Mouse (Mus musculus): Measurements from ENCODE around the gene Sec62. TPM values are rescaled to one million over a fixed set of nuclear protein-coding genes. Genes with fewer than 3 reads are reported as not detected.
"Not testable (repeated sequence)": the region's sequence is repeated elsewhere in the genome, so short reads cannot be mapped to it uniquely, and the experiment has no call there.

Sec62 gene
- polyA plus RNA-seq, 1 experiment from 2014 or later, result 96.0 TPM

- Histone ChIP-seq H3K36me3 (no peaks in the 10 kb centered on the region), H3K9ac (replicated peaks) (no peak overlapping the region), H3K9me3 (replicated peaks) (no peaks in the 10 kb centered on the region), H3K27me3 (replicated peaks) (no peaks in the 10 kb centered on the region), H3K4me2 (no peak overlapping the region), H3K27ac (replicated peaks) (no peak overlapping the region), H3K4me3 (replicated peaks) (no peak overlapping the region), H3K4me1 (no peaks in the 10 kb centered on the region)
- 53% methylated on average over 1 of the region's 1 CpGs for WGBS
- ATAC-seq (ENCODE audit: low FRiP score), result no peak
Measured at GRCm38 (mm10) chr3:30847413-30847812, 54.7 kb downstream of the Sec62 start.

DNA sequence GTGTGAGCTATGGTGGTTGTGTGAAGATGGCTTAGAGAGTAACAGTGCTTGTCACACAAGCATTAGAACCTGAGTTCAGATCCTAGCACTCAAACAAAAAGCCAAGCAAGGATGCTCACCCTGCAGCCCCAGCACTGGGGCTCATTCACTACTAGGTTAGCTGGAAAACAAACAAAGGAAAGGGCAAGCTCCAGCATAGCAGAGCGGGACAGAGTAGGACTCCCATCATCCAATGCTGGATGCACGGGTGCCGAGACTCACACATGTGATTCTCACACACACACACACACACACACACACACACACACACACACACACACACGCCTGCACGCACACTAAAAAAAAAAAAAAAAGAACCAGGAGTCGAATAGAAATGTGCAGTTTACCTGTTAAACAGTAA, 58.7 kb downstream of the Sec62 start:
- H3K27me3 ChIP-seq (replicated peaks), result peaks cover 10% of the 10 kb centered on the region; the same call in 1 of the 2 replicates
- H3K9me3 ChIP-seq (replicated peaks), result no peaks in the 10 kb centered on the region
- WGBS, result 79% methylated on average over 5 of the region's 6 CpGs
- peaks cover 8% of the 10 kb centered on the region for H3K4me1 ChIP-seq
- H3K36me3 ChIP-seq, result no peaks in the 10 kb centered on the region
- H3K27ac ChIP-seq (replicated peaks), result no peak overlapping the region
- H3K4me2 ChIP-seq, result no peak overlapping the region
- no peak overlapping the region for H3K9ac ChIP-seq (replicated peaks)
- no peak overlapping the region for H3K4me3 ChIP-seq (replicated peaks)
- ATAC-seq (ENCODE audit: low FRiP score), result no peak

- H3K9me3 ChIP-seq (replicated peaks), result no peaks in the 10 kb centered on the region
- H3K9ac ChIP-seq (replicated peaks), result no peak overlapping the region
- H3K4me3 ChIP-seq (replicated peaks), result no peak overlapping the region
- 95% methylated on average over 5 of the region's 5 CpGs for WGBS
- ATAC-seq (ENCODE audit: low FRiP score), result no peak
- H3K4me2 ChIP-seq, result no peak overlapping the region
- H3K27me3 ChIP-seq (replicated peaks), result peaks cover 16% of the 10 kb centered on the region; the same call in 1 of the 2 replicates
- H3K4me1 ChIP-seq, result peaks cover 8% of the 10 kb centered on the region
- H3K36me3 ChIP-seq, result no peaks in the 10 kb centered on the region
- H3K27ac ChIP-seq (replicated peaks), result no peak overlapping the region
Measured at GRCm38 (mm10) chr3:30853596-30853995, 60.9 kb downstream of the Sec62 start.

GRCm38 (mm10) chr3:30855604-30856458, 63.2 kb downstream of the Sec62 start, which contains the start of gene Gpr160:
TSS of gene Gpr160 (plus strand) at chr3:30855950.
- H3K27me3 ChIP-seq (replicated peaks), result peaks cover 16% of the 10 kb centered on the region; the same call in 1 of the 2 replicates
- under 1% methylated on average over 75 of the region's 75 CpGs for WGBS
- H3K4me2 ChIP-seq, result peak within 1 kb of the TSS; percentile 99
- peak within 1 kb of the TSS; percentile 59 for H3K4me3 ChIP-seq (replicated peaks)
- H3K4me1 ChIP-seq, result peaks cover 8% of the 10 kb centered on the region
- no peaks in the 10 kb centered on the region for H3K9me3 ChIP-seq (replicated peaks)
- no peak within 1 kb of the TSS for H3K27ac ChIP-seq (replicated peaks)
- no peaks in the 10 kb centered on the region for H3K36me3 ChIP-seq
- ATAC-seq (ENCODE audit: low FRiP score), result peak; percentile 88
- H3K9ac ChIP-seq (replicated peaks), result peak within 1 kb of the TSS; percentile 58

- 94% methylated on average over 8 of the region's 8 CpGs for WGBS
- H3K4me2 ChIP-seq; H3K4me3 ChIP-seq (replicated peaks); H3K9me3 ChIP-seq (replicated peaks); H3K27ac ChIP-seq (replicated peaks); H3K9ac ChIP-seq (replicated peaks); H3K4me1 ChIP-seq; ATAC-seq (ENCODE audit: low FRiP score); H3K36me3 ChIP-seq: not testable (repeated sequence)
- H3K27me3 ChIP-seq (replicated peaks), result peaks cover 16% of the 10 kb centered on the region; the same call in 1 of the 2 replicates
Measured at GRCm38 (mm10) chr3:30859599-30859998, 66.9 kb downstream of the Sec62 start.

DNA sequence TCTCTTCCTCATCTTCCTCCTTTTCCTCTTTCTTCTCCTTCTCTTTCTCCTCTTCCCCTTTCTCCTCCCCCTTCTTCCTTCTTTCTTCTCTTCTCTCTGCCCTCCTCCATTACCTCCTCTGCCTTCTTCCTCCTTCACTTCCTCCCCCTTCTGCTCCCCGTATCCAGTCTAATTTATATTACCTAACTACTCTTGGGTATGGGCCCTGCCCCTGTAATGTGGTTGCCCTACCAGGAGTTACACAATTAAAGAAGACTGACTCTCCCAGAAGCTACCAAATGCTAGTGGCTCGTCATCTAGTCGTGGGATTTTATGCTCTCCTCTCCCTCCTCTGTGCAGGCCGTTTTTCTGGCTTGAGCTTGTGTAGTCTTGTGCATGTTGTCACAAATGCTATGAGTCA, 68.0 kb downstream of the Sec62 start:
- no peak overlapping the region for H3K4me2 ChIP-seq
- H3K4me1 ChIP-seq, result peaks cover 6% of the 10 kb centered on the region

DNA sequence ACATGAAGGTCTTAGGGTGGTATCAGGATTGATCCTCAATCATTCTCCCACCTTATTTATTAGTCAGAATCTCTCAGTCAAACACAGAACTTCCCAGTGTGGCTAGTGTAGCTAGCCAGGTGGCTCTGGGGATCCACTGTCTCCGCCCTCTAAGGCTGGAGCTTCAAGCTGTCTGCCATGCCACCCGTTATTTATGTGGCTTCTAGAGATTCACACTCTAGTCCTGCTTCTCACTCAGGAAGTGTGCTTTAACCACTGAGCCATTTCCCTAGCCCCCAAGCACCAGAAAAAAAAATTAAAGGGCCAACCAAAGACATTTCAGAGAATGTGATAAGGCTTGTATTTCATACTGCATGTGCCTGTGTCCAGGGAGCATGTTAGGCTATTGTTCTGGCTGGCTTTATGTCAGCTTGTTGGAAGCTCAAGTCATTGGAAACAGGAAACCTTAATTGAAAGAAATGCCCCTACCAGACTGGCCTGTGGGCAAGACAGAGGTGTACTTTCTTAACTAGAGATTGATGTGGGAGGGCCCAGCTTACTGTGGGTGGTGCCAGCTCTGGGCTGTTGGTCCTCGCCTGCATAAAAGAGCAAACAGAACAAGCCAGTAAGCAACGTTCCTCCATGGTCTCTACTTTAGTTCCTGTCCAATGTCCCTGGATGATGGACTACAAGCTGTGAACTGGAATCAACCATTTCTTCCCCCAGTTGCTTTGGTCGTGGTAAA, 71.2 kb downstream of the Sec62 start:
- H3K4me3 ChIP-seq (replicated peaks), result no peak overlapping the region
- ATAC-seq (ENCODE audit: low FRiP score), result no peak
- 75% methylated on average over 5 of the region's 5 CpGs for WGBS
- H3K36me3 ChIP-seq, result no peaks in the 10 kb centered on the region
- H3K27ac ChIP-seq (replicated peaks), result no peak overlapping the region
- no peaks in the 10 kb centered on the region for H3K9me3 ChIP-seq (replicated peaks)
- no peaks in the 10 kb centered on the region for H3K27me3 ChIP-seq (replicated peaks)
- no peaks in the 10 kb centered on the region for H3K4me1 ChIP-seq
- no peak overlapping the region for H3K4me2 ChIP-seq
- H3K9ac ChIP-seq (replicated peaks), result no peak overlapping the region

More for the DNA sequence above, 68.0 kb downstream of the Sec62 start:
- no peak overlapping the region for H3K4me3 ChIP-seq (replicated peaks)
- no peak overlapping the region for H3K27ac ChIP-seq (replicated peaks)
- no peak for ATAC-seq (ENCODE audit: low FRiP score)
- H3K27me3 ChIP-seq (replicated peaks), result peaks cover 12% of the 10 kb centered on the region; the same call in 1 of the 2 replicates
- WGBS, result 81% methylated on average over 4 of the region's 4 CpGs
- H3K9ac ChIP-seq (replicated peaks), result no peak overlapping the region
- no peaks in the 10 kb centered on the region for H3K9me3 ChIP-seq (replicated peaks)
- no peaks in the 10 kb centered on the region for H3K36me3 ChIP-seq

GRCm38 (mm10) chr3:30864640-30865039, 72.0 kb downstream of the Sec62 start:
- Histone ChIP-seq H3K36me3 (no peaks in the 10 kb centered on the region), H3K9me3 (replicated peaks) (no peaks in the 10 kb centered on the region), H3K4me2 (no peak overlapping the region), H3K27me3 (replicated peaks) (no peaks in the 10 kb centered on the region), H3K4me3 (replicated peaks) (no peak overlapping the region), H3K27ac (replicated peaks) (no peak overlapping the region), H3K9ac (replicated peaks) (no peak overlapping the region), H3K4me1 (no peaks in the 10 kb centered on the region)
- WGBS, result 77% methylated on average over 1 of the region's 1 CpGs
- ATAC-seq (ENCODE audit: low FRiP score), result no peak

DNA sequence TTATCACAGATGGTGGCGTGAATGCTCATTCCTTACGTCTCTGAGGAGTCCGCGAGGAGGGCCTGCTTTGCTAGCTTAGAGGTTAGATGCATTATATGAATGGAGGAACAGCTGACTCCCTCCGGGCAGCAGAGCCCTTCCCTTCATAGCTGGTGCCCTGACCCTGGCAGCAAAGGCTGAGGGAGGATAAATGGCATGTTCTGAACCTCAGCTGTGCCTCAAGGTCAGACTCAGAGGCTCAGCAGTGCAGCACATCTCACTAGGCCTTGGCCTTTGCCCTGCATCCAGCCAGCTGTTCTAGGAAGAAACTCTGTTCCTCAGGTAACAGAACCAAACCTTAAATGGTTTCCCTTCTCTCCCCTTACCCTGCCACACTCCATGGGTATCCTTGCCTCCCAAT, 75.5 kb downstream of the Sec62 start:
- no peak overlapping the region for H3K9ac ChIP-seq (replicated peaks)
- H3K27ac ChIP-seq (replicated peaks), result no peak overlapping the region
- no peak for ATAC-seq (ENCODE audit: low FRiP score)
- no peak overlapping the region for H3K4me3 ChIP-seq (replicated peaks)
- WGBS, result 79% methylated on average over 5 of the region's 5 CpGs
- no peaks in the 10 kb centered on the region for H3K4me1 ChIP-seq
- H3K27me3 ChIP-seq (replicated peaks), result no peaks in the 10 kb centered on the region
- no peak overlapping the region for H3K4me2 ChIP-seq
- no peaks in the 10 kb centered on the region for H3K36me3 ChIP-seq
- H3K9me3 ChIP-seq (replicated peaks), result no peaks in the 10 kb centered on the region

GRCm38 (mm10) chr3:30868625-30869024, 76.0 kb downstream of the Sec62 start:
- Histone ChIP-seq H3K36me3 (no peaks in the 10 kb centered on the region), H3K4me3 (replicated peaks) (no peak overlapping the region), H3K9me3 (replicated peaks) (no peaks in the 10 kb centered on the region), H3K9ac (replicated peaks) (no peak overlapping the region), H3K27me3 (replicated peaks) (no peaks in the 10 kb centered on the region), H3K4me2 (no peak overlapping the region), H3K27ac (replicated peaks) (no peak overlapping the region), H3K4me1 (no peaks in the 10 kb centered on the region)
- ATAC-seq (ENCODE audit: low FRiP score), result no peak
- WGBS, result 91% methylated on average over 5 of the region's 5 CpGs

GRCm38 (mm10) chr3:30869995-30870394, 77.3 kb downstream of the Sec62 start:
- Histone ChIP-seq H3K9ac (replicated peaks) (no peak overlapping the region), H3K27ac (replicated peaks) (no peak overlapping the region), H3K27me3 (replicated peaks) (no peaks in the 10 kb centered on the region), H3K9me3 (replicated peaks) (no peaks in the 10 kb centered on the region), H3K4me3 (replicated peaks) (no peak overlapping the region), H3K4me1 (no peaks in the 10 kb centered on the region), H3K4me2 (no peak overlapping the region), H3K36me3 (no peaks in the 10 kb centered on the region)
- 80% methylated on average over 1 of the region's 1 CpGs for WGBS
- no peak for ATAC-seq (ENCODE audit: low FRiP score)

All from neural tube, embryonic 15.5 days (tissue).